Mouse (Mus musculus) heart, embryonic 12.5 days (tissue): ENCODE data around the gene Wdr66. TPM values are rescaled to one million over a fixed set of nuclear protein-coding genes. Genes with fewer than 3 reads are reported as not detected.
A peak's percentile ranks its signal among the peaks of the same experiment; 100 is the strongest.

Source experiments
- ATAC-seq: fragments of 200-750 bp; cut with Nextera tagmentation; 2 replicates; pipeline ENCODE4 v1.8.0; 2017; ENCODE audit warnings: moderate TSS enrichment, moderate library complexity; ENCODE audit not compliant: insufficient number of reproducible peaks, low FRiP score
- H3K27ac ChIP-seq: fragments of 300-500 bp; sonication (generic); 2 replicates; pipeline ENCODE4 v1.5.1; 2016; ENCODE audit warnings: mild to moderate bottlenecking, moderate library complexity; ENCODE audit not compliant: poor library complexity, severe bottlenecking
- H3K27me3 ChIP-seq: fragments of 300-500 bp; sonication (generic); replicated peaks from 2 replicates; pipeline ENCODE4 v1.6.1; 2016; ENCODE audit warnings: mild to moderate bottlenecking, moderate library complexity
- H3K36me3 ChIP-seq: fragments of 300-500 bp; sonication (generic); 2 replicates; pipeline ENCODE4 v1.6.1; 2016; ENCODE audit warnings: mild to moderate bottlenecking, moderate library complexity
- H3K4me1 ChIP-seq: fragments of 300-500 bp; sonication (generic); replicated peaks from 2 replicates; pipeline ENCODE4 v1.6.1; 2016; ENCODE audit warnings: mild to moderate bottlenecking
- H3K4me2 ChIP-seq: fragments of 300-500 bp; sonication (generic); 2 replicates; pipeline ENCODE4 v1.6.1; 2016; ENCODE audit warnings: mild to moderate bottlenecking, moderate library complexity
- H3K4me3 ChIP-seq: fragments of 300-500 bp; sonication (generic); 2 replicates; pipeline ENCODE4 v1.5.1; 2016; ENCODE audit warnings: mild to moderate bottlenecking
- H3K9ac ChIP-seq: fragments of 300-500 bp; sonication (generic); 2 replicates; pipeline ENCODE4 v1.6.1; 2016; ENCODE audit warnings: mild to moderate bottlenecking, moderate library complexity
- H3K9me3 ChIP-seq: fragments of 300-500 bp; sonication (generic); replicated peaks from 2 replicates; pipeline ENCODE4 v1.6.1; 2016; ENCODE audit warnings: mild to moderate bottlenecking, moderate library complexity
- WGBS: fragments of 180-500 bp; shearing (Covaris S2); methylation state at CpG from one replicate; pipeline ENCODE4 v1.1.7; 2016; 5-methylcytosine and 5-hydroxymethylcytosine counted together
- polyA plus RNA-seq: library from polyadenylated mRNA; unstranded; fragments of >200 nt; fragmentation: Nextera tagmentation; extraction: Ambion mirVana; gene quantifications from 2 replicates; pipeline ENCODE4 v1.2.1, GENCODE M21; 2016

Gene Wdr66
- polyA plus RNA-seq, 1 experiment from 2014 or later: 0.64 TPM

DNA sequence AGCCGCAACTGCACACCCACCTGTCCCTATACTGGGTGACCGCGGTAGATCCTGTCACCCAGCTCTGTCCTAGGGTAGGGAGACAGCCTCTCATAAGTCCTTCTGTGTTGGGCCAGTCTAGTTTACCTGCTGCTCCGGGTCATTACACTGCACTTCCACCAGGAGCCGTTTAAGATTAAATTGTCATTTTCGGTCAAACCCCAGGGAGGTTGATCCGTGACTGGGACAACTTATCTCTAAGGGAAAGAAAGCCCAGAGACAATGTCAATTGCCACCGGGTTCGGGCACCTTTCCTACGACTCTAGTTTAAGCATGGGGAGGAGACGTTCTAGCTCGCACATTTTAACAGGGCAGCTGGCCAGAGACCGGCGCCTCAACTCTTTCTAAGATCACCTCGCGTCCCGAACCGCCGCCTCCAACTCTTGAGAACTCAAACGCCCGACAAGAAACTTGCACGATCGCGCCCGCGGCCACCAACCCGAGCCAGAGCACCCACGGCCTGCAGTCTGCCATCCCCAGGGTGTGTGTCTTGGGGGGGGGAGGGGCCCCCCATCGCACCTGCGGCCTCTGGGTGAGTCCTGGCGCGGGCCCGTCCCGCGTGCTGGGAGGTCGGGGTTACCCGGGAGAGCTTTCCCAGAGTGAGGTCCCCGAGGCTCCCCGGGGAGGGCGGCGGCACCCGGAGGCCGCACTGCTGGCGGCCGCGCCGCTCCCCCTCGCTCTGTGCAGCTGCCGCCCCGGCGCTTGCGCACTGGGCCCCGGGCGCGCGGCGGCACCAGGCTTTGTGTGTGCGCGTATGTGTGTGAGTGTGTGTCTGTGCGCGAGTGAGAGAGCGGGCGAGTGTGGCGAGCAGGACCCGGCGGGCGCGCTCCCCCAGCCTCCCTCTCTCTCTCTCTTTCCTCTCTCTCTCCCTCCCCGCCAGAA, 92.1 kb downstream of the Wdr66 start, which contains the start of gene Bcl7a:
Gene Bcl7a, plus strand, starts transcription at position 128 of the 921 bp plus-strand sequence.
- Histone ChIP-seq H3K36me3 (peaks cover 3% of the 10 kb centered on the region; the same call in 1 of the 2 replicates), H3K9ac (peak within 1 kb of the TSS; percentile 98), H3K4me3 (peak within 1 kb of the TSS; percentile 75), H3K4me1 (peaks cover 27% of the 10 kb centered on the region), H3K9me3 (no peaks in the 10 kb centered on the region), H3K4me2 (peak within 1 kb of the TSS; percentile 92), H3K27me3 (no peaks in the 10 kb centered on the region), H3K27ac (peak within 1 kb of the TSS; percentile 97)
- ATAC-seq: peak; percentile 84
- 1% methylated on average over 68 of the region's 69 CpGs for WGBS

DNA sequence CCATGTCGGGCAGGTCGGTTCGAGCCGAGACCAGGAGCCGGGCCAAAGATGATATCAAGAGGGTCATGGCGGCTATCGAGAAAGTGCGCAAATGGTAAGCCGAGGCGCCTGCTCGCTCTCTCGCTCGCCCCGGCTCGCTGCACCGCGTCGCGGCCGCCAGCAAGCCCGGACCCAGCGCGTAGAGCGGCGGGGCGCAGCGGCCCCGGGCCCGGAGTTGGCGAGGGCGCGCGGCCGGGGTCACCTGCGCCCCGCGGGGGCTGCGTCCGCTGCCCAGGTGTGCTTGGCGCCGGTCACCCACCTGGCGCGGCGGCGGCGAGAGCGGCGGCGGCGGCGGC, 92.7 kb downstream of the Wdr66 start:
- H3K9ac ChIP-seq: peak overlapping the region; percentile 98
- H3K27me3 ChIP-seq: no peaks in the 10 kb centered on the region
- H3K9me3 ChIP-seq: no peaks in the 10 kb centered on the region
- under 1% methylated on average over 51 of the region's 51 CpGs for WGBS
- peak overlapping the region; percentile 75 for H3K4me3 ChIP-seq
- peak overlapping the region; percentile 92 for H3K4me2 ChIP-seq
- peak overlapping the region; percentile 97 for H3K27ac ChIP-seq
- H3K36me3 ChIP-seq: peaks cover 4% of the 10 kb centered on the region; the same call in 1 of the 2 replicates
- peak; percentile 46 for ATAC-seq
- H3K4me1 ChIP-seq: peaks cover 32% of the 10 kb centered on the region

DNA sequence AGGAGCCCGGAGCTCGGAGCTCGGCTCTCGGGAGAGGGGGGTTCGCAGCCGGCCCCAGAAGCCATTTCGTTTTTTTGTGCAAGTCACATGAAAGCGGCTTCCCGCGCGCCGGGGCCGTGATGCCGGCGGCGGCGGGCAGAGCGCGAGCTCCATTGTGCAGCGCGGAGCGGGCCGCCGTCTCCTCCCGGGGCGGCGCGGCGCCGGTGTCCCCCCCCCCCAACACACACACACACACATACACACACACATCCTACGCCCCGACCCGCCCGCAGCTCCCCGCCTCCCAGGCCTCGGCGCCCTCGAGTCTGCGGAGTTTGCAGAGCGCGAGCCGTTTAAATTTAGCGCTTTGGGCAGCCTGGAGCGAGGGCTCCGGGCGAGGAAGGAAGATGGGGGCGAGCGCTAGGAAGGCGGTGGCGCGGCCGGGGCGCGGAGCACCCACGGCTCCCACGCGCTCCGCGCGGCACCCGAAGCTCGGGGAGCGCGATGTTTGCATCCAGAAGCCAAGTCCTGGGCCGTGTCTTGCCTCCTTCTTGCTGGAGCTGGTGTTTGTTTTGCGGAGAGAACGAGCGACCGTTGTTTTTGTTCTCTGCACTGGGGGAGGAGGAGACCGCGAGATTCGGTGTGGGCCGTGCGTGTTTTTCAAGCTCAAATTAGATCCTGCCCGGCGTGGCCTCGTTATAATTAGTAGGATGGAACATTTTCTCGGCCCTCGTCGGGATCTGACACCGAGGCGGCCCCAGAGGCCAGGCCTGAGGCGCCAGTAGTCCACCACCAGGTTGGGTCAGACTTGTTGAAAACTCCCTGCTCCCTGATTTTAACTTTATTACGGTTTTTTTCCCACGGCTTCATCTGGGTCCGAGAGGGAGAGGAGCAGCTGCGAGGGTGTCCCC, 93.3 kb downstream of the Wdr66 start:
- H3K36me3 ChIP-seq: peaks cover 4% of the 10 kb centered on the region; the same call in 1 of the 2 replicates
- peak; percentile 58 for ATAC-seq
- under 1% methylated on average over 77 of the region's 87 CpGs for WGBS

DNA sequence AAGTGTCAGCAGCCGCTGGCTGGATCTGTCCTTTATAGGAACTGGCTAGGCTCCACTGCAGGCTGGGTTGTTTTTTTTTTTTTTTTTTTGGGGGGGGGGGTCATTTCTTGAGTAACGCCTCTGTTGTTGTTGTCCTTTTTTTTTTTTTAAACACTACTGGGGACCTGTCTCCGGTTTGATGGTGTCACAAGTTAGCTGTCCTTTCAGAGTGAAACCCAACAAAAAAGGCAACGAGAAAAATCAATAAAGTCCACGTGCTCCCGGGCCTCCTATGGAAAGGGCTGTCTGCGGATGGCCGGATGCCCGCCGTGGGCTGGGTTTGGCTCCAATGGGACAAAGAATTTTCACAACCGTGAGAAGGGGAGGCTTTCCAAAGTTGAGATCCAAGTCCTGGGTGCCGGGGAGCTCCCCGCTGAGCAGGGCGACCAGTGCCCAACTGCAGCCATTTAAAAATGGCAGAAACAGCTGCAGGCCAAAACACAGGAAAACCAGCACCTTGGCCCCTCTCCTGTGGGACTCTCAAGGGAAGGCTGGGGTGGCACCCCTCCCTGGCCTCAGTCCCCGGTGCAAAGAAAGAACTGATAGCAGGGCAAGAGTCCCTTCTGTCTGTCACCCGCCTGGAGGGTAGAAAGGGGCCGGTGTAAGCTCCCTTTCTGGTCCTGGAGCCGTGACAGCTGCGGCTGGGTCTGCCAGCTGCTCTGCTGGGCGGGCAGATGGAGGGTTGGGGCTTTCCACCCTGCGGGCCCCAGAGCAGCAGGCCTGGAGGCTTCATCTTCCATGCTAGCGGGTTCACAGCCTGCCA, 94.2 kb downstream of the Wdr66 start:
- H3K9ac ChIP-seq: peak overlapping the region; percentile 98
- peaks cover 4% of the 10 kb centered on the region; the same call in 1 of the 2 replicates for H3K36me3 ChIP-seq
- no peaks in the 10 kb centered on the region for H3K9me3 ChIP-seq
- H3K4me2 ChIP-seq: peak overlapping the region; percentile 92
- peak overlapping the region; percentile 97 for H3K27ac ChIP-seq
- no peak for ATAC-seq
- no peaks in the 10 kb centered on the region for H3K27me3 ChIP-seq
- H3K4me3 ChIP-seq: peak overlapping the region; percentile 75
- peaks cover 43% of the 10 kb centered on the region for H3K4me1 ChIP-seq
- WGBS: 3% methylated on average over 22 of the region's 22 CpGs

More for the DNA sequence above, 93.3 kb downstream of the Wdr66 start:
- peaks cover 35% of the 10 kb centered on the region for H3K4me1 ChIP-seq
- peak overlapping the region; percentile 98 for H3K9ac ChIP-seq
- H3K27ac ChIP-seq: peak overlapping the region; percentile 97
- H3K4me2 ChIP-seq: peak overlapping the region; percentile 92
- H3K9me3 ChIP-seq: no peaks in the 10 kb centered on the region
- H3K4me3 ChIP-seq: peak overlapping the region; percentile 75
- H3K27me3 ChIP-seq: no peaks in the 10 kb centered on the region

DNA sequence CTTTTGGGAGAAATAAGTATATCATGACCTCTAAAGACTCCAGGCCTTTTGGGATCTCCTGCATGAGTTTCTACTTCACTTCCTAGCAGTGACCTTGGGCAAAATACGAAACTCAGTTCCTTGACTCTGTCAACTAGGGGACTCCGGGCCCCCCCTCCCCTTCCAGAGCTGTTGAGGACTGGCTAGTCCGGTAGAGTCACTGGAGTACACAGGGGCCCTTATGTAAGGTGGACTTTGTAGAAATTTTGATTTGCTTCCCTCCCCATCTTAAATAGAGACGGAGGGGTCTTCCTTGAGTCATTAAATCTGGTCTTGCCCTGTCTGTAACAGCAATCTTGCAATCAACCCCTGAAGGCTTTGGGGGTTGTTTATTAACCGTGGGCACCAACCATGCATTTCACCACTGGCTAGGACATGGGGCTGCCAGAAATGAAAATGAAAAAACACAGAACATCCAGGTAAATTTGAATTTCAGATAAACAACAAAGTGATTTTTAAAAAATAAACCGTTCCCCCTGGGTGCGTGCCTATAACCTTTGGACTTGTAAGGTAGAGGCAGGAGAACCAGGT, 94.9 kb downstream of the Wdr66 start:
- ATAC-seq: no peak
- H3K9me3 ChIP-seq: no peaks in the 10 kb centered on the region

DNA sequence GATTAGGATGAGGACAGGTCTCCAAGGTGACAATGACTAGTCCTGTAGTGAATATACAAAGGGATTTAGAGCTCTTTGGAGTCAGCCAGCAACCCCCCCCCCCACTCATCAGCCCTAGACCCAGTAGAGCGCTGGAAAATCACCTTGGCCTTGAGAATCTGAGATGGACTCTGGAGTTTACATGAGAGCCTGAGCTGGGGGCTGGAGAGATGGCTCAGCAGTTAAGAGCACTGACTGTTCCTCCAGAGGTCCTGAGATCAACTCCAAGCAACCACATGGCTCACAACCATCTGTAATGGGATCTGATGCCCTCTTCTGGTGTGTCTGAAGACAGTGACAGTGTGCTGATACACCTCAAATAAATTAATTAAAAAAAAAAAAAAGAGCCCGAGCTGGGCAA, 96.1 kb downstream of the Wdr66 start:
- ATAC-seq: no peak
- Histone ChIP-seq H3K27ac (no peak overlapping the region), H3K9ac (no peak overlapping the region), H3K27me3 (no peaks in the 10 kb centered on the region), H3K4me3 (no peak overlapping the region), H3K4me1 (peaks cover 61% of the 10 kb centered on the region), H3K36me3 (peaks cover 4% of the 10 kb centered on the region; the same call in 1 of the 2 replicates), H3K9me3 (no peaks in the 10 kb centered on the region), H3K4me2 (no peak overlapping the region)
- 78% methylated on average over 2 of the region's 2 CpGs for WGBS

More for the DNA sequence above, 94.9 kb downstream of the Wdr66 start:
- Histone ChIP-seq H3K27ac (peak overlapping the region; percentile 97), H3K4me2 (peak overlapping the region; percentile 92), H3K36me3 (peaks cover 4% of the 10 kb centered on the region; the same call in 1 of the 2 replicates), H3K4me1 (peaks cover 50% of the 10 kb centered on the region), H3K9ac (peak overlapping the region; percentile 98), H3K27me3 (no peaks in the 10 kb centered on the region), H3K4me3 (peak overlapping the region; percentile 75)
- 65% methylated on average over 7 of the region's 7 CpGs for WGBS

DNA sequence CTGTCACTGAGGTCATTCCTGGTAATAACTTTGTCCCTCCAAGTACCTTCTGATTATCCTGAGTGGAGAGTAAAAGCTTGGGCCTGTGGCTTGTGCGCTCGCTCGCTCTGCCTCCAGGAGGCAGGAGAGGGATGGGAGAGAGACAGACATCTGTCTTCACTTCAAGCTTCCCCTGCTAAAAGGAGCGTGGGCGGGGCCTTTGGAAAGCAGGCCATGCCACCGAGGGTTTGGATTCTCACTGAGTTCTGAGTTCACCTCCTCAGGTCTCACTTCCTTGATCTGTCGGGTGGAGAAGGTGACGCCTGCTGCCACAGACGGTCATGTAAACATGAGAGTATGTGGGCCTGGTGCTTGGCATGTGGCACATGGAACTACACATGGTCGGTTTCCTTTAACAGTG, 98.5 kb downstream of the Wdr66 start:
- Histone ChIP-seq H3K27me3 (no peaks in the 10 kb centered on the region), H3K9ac (no peak overlapping the region), H3K4me3 (no peak overlapping the region), H3K9me3 (no peaks in the 10 kb centered on the region), H3K36me3 (peaks cover 11% of the 10 kb centered on the region), H3K4me1 (peaks cover 61% of the 10 kb centered on the region), H3K27ac (0 out of 2 replicates have a peak overlapping the region, but pooled peaks have one; percentile 7), H3K4me2 (no peak overlapping the region)
- no peak for ATAC-seq
- 44% methylated on average over 10 of the region's 10 CpGs for WGBS

DNA sequence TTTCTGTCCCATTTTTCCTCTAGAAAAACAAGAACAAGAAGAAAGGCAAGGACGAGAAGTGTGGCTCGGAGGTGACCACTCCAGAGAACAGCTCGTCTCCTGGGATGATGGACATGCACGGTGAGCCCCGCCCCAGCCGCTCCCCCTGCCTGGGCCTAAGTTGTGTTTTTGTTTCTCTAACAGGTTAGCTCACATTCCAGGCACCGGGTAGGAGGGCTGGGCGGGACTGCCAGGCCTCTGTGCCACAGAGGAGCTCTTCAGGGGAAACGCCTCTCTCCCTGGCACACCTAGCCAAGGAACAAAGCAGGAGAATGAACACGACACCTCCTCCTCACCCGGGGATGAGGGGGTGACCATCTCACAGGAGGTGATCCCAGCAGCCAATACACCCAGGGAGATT, 104.0 kb downstream of the Wdr66 start:
- 83% methylated on average over 11 of the region's 11 CpGs for WGBS
- Histone ChIP-seq H3K9me3 (no peaks in the 10 kb centered on the region), H3K4me1 (peaks cover 24% of the 10 kb centered on the region), H3K27me3 (no peaks in the 10 kb centered on the region), H3K4me3 (no peak overlapping the region), H3K36me3 (peaks cover 59% of the 10 kb centered on the region), H3K27ac (no peak overlapping the region), H3K9ac (no peak overlapping the region), H3K4me2 (no peak overlapping the region)
- no peak for ATAC-seq

DNA sequence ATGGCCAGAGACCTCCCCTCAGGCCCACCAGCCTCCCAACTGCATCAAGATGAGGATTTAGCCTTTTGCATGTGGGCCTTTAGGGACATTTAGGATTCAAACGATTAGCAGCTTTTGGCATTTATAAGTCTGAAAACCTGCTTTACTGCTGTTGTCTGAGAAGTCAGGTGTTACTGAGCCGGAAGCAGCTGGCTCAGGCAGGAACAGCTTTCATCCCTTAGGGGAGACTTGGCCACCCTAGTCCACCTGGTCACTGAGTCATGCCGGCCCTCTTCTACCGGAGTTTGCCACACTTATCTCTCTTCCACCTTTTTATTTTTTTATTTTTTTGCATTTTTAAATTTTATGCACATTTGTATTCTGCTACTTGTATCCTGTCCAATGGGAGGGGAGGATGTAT, 105.4 kb downstream of the Wdr66 start:
- H3K36me3 ChIP-seq: peaks cover 73% of the 10 kb centered on the region
- no peaks in the 10 kb centered on the region for H3K27me3 ChIP-seq

DNA sequence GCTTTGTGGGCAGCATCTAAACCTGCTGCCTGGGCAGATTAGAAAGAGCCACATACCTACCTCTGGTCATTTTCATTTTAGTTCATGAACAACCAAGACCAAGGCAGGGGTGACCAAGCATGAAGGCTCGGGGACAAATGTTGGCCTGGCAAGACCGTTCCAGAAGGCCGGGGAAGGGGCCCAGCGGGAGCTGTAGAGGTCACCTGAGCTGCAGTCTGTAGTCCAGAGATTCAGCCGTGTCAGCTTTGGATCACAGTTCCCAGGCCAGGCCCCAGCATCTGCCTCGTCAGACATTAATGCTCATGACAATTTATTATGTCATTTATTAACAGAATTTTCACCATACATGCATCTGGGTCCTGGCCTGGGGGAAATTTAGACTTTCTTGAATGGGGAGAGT, 107.5 kb downstream of the Wdr66 start:
- H3K27me3 ChIP-seq: no peaks in the 10 kb centered on the region
- no peak overlapping the region for H3K4me3 ChIP-seq
- H3K36me3 ChIP-seq: peaks cover 94% of the 10 kb centered on the region
- no peak overlapping the region for H3K27ac ChIP-seq
- no peak for ATAC-seq
- no peak overlapping the region for H3K4me2 ChIP-seq
- no peaks in the 10 kb centered on the region for H3K9me3 ChIP-seq
- WGBS: 92% methylated on average over 6 of the region's 6 CpGs
- H3K4me1 ChIP-seq: peaks cover 11% of the 10 kb centered on the region
- H3K9ac ChIP-seq: no peak overlapping the region

More for the DNA sequence above, 105.4 kb downstream of the Wdr66 start:
- no peaks in the 10 kb centered on the region for H3K9me3 ChIP-seq
- H3K9ac ChIP-seq: no peak overlapping the region
- peaks cover 12% of the 10 kb centered on the region for H3K4me1 ChIP-seq
- 90% methylated on average over 4 of the region's 4 CpGs for WGBS
- no peak overlapping the region for H3K4me2 ChIP-seq
- H3K4me3 ChIP-seq: no peak overlapping the region
- H3K27ac ChIP-seq: no peak overlapping the region
- no peak for ATAC-seq
